Mouse (Mus musculus) olfactory bulb, adult 2 months (tissue): Measurements from ENCODE around the gene Cntnap2.

Experiments
- CTCF ChIP-seq: fragments of 200-500 bp; IDR thresholded peaks from 2 replicates; pipeline ENCODE4 v1.5.1; 2012; ENCODE audit warnings: low read depth, mild to moderate bottlenecking, low read length, moderate library complexity; ENCODE audit not compliant: insufficient read depth
- POLR2A ChIP-seq: fragments of 200-500 bp; IDR thresholded peaks from 2 replicates; pipeline ENCODE4 v1.6.1; 2012; ENCODE audit warnings: mild to moderate bottlenecking, low read depth, low read length, moderate library complexity; ENCODE audit not compliant: insufficient read depth

DNA sequence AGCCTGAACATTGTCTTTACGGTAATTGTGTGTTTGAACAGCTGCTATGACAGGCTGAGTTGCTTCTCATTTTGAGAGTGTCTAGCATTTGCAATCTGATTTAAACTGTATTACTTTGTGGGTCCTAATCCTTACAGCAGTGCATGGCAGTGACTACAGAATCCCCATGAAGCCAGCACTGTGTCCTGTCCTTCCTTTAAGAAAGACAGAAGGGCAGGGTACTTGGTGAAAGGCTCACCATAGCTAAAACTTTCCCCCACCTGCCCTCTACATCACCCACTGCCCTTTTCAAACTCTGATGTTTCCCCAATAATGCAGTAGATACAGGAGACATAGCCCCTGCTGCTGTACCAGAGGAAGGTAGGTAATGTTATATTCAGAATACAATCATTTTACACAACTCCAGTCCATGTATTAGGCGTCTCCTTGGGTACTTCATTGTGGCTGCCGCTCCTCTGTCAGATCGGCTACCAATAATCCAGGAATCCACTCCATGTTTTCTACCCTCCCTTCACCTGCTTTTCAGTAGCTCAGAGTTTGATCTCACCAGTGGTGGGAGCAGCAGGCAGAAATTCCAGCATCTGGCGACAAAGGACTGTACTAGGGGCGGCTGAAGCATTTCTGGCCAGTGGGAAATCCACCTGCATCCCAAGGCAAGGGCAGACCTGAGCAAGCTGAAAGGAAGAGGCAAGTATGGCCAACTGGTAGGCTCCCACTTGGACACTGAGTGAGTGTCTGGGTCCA is 2184.9 kb downstream of the Cntnap2 start:
- no peak for TF ChIP-seq POLR2A
- no peak for TF ChIP-seq CTCF
